Mouse (Mus musculus): ENCODE results near the gene Gm960.

DNA sequence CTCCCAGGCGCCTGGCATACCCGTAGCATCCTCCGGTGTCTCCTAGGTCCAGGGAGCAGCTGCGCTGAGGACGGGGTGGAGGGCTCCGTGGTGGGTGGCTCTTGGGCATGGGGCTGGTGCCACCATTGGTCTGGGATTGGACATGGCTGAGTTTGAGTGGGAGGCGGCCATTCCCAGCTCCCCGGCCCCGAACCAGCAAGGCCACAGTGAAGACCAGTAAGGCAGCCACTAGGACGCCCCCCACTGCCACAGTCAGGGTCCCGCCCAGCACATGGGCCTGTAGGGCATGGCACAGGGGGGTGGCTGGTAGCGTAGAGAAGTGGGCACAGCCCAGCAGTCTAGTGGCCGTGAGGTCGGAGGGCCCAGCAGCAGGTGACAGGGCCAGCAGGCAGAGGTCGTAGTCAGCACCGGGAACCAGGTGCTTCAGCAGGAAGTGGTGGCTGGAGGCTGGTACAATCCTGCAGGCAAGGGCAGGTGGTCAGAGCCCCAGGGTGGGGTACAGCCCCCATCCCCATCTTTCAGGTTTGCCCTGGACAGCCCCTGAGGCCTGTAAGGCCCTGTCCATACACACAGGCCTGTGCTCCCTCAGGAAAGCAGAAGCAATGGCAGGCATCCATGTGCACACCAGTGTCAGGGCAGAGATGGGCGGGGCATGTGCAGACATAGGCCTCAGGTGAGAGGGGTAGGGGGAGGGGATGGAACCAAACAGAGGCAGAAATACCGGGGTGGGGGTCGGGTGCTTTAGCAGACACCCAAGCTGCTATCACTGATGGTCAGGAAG is 86.1 kb downstream of the Gm960 start:
- TF ChIP-seq CTCF (IDR thresholded peaks at IDR 0.05; ENCODE audit: extremely low read depth, insufficient read length, insufficient replicate concordance, low read depth, low read length) (no peak), POLR2A (IDR thresholded peaks at IDR 0.05; ENCODE audit: low read depth, low read length) (no peak)
